Mouse (Mus musculus): ENCODE results near the gene Gsc.

Gene Gsc

GRCm38 (mm10) chr12:104472601-104473424 is at the start of gene Gsc:
Gene Gsc (minus strand): TSS chr12:104473330.
- DNase-seq (ENCODE audit: low read depth, low spot score) = no peak

- no peak for DNase-seq (ENCODE audit: low read depth, low spot score)
Observed at GRCm38 (mm10) chr12:104519721-104520120, 46.6 kb upstream of the Gsc start.

DNA sequence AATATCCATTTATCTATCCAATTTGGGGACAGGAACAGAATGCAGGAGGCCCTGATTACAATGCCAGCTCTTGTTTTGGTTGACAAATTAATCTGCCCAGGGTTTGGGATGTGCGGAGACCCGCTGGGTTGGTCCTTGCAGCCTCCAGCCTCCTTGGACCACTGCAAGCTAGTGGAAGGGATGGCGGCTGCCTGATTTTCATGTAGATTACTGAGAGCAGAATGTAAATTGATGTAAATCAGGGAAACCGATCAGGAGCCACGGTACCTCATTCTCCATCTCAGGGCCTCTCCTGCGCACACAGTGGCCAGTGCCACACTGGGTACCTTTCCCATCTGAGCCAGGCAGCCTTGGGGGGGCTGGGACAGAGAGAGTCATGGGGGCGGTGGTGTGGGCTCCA is 34.8 kb upstream of the Gsc start:
- no peak for DNase-seq (ENCODE audit: low read depth, low spot score)

GRCm38 (mm10) chr12:104492009-104492408 is 18.9 kb upstream of the Gsc start:
- no peak for DNase-seq (ENCODE audit: low read depth, low spot score)

GRCm38 (mm10) chr12:104486205-104486604 is 13.1 kb upstream of the Gsc start:
- no peak for DNase-seq (ENCODE audit: low read depth, low spot score)

- no peak for DNase-seq (ENCODE audit: low read depth, low spot score)
Observed at GRCm38 (mm10) chr12:104485161-104485560, 12.0 kb upstream of the Gsc start.

DNA sequence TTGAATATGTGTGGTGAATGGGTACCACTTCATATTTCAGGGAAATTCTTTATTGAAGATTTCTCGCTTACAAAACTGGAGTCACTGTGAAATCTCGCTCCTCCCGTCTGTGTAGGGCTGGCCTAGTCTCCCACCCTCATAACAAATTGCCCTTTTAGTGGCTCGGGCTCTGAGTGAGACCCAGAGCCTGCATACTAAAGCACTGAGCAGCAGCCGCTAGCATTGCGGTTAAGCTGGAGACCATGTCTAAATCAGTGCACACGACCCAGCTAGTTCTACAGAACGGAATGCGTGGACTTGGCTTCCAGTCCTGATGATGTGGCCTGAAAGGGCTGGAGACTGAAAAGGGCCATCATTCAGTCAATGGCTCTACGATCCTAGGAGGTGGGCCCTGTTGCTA is 7.9 kb upstream of the Gsc start:
- DNase-seq (ENCODE audit: low read depth, low spot score) = no peak

DNA sequence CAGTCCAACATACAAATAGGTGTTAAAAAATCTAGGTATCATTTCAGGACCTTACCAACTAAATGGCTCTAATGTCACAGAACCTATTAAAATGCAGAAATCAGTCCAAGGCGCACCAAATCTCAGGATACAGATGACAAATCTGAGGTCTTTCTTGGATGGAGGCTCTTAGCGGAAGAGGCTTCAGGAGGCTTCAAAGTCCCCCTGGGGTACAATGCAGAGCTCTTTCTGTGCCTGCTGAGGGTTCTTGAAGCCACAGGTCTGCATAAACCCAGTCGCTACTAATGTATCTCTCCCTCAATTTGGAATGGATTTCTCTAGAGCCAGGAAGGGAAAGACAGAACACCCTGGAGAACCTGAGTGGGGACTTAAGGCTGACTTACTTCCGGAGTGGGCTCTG is 5.1 kb upstream of the Gsc start:
- DNase-seq (ENCODE audit: low read depth, low spot score) = no peak

GRCm38 (mm10) chr12:104477501-104477900 is 4.4 kb upstream of the Gsc start:
- no peak for DNase-seq (ENCODE audit: low read depth, low spot score)

DNA sequence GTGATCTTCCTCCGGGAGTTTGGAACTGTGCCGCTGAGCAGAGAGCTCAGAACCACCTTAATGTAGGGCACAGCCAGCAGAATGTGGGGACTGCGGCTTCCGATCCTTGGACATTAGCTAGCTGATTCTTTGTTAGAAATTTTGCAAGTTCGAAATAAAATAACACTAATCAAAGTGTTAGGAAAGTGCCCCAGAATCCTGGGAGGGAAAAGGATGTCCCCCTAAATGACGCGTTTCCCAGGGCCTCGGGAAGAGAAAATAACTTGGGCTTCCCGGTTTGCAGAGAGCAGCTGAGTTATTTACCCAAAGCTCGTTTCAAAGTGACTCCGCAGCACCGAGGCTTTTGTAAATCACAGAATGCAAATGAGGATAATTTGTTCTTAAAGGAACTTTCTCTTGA is 3.9 kb upstream of the Gsc start:
- no peak for DNase-seq (ENCODE audit: low read depth, low spot score)

GRCm38 (mm10) chr12:104475946-104476345 is 2.8 kb upstream of the Gsc start:
- no peak for DNase-seq (ENCODE audit: low read depth, low spot score)

DNA sequence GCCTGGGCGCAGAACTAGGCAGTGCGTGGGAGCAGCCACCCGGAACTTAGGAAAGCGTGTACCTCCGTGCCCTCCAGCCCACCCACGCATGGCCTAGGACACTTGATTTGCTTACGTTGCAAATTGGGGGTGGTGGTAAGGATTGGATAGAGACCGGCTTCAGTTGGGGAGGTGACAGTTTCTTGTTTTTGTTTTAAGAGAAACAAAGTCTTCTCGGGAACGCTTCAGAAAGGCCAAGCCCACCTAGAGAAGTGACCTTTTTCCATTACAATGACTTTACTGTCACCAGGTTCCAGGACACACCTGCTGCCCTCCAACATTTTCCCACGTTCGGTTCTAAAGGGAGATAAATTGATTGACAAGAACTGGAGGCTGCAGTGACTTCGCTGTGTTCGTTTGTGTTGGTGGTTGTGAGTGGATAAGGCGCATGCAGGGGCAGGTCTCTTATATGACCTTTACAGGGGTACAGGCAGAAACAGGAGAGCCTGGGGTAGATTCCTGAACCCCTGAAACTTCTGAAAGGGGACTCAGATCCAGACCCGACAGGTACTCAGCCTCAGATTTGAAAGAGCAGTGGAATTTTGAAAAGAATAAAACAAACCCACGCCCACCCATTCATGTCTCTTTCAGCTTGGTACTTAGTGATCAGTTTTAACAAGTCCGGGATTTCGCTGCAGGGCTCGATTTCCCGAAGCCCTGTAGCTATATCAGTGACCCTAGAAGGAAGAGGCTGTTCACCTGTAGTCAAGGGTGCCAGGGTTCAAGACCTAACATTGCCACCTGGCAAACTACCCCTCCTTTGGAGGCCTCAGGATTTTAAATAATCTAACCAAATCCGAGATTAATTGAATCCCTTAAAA is 2.0 kb upstream of the Gsc start:
- no peak for DNase-seq (ENCODE audit: low read depth, low spot score)

DNA sequence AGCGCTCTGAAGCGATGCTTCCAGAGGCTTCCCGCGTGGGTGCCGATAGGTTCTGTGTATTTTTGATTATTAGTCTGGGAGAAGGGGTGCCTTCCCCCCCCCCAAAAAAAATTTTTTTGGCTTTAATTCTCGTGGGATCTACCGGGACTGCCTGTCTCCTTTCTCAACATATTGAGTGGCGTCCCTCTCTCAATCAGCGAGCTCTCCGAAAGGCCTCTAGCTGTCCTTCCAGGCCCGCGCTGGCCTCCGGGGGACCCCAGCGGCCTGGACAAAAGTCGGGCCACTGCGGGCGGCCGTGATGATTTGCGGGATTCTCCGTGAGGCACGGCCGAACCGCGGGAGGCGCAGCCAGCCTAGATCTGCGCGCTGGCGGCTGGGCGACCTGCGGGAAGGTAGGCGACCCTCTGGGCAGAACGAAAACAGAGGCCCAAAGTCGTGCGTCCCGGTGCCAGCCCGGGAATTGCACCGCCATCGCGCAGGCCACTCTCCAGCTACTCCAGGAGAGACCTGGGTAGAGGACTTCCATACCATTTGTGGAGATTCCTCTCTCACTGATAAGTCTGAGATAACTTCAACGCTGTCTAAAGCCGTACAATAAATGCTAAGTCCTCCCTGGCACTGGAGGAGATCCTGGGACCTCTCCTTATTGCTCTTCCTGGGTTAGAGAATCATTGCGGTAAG is 1.2 kb upstream of the Gsc start:
- DNase-seq (ENCODE audit: low read depth, low spot score) = no peak

- DNase-seq (ENCODE audit: low read depth, low spot score) = no peak
Observed at GRCm38 (mm10) chr12:104473492-104473891, 362 bp upstream of the Gsc start.

DNA sequence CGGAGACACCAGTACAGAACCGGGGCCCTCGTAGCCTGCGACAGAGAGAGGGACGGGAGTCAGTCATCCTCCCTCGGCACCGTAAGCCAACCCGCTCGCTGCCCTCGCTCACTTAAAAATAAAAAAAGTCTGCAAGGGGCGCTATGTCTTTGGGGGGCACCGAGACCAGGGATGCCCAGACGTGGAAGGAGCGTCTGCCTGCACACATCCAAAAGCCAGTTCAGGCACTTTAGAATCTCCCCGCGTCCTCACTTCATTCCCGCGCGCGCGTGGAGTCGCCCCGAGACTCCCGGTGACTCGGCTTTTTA is 958 bp downstream of the Gsc start:
- DNase-seq (ENCODE audit: low read depth, low spot score) = no peak

DNA sequence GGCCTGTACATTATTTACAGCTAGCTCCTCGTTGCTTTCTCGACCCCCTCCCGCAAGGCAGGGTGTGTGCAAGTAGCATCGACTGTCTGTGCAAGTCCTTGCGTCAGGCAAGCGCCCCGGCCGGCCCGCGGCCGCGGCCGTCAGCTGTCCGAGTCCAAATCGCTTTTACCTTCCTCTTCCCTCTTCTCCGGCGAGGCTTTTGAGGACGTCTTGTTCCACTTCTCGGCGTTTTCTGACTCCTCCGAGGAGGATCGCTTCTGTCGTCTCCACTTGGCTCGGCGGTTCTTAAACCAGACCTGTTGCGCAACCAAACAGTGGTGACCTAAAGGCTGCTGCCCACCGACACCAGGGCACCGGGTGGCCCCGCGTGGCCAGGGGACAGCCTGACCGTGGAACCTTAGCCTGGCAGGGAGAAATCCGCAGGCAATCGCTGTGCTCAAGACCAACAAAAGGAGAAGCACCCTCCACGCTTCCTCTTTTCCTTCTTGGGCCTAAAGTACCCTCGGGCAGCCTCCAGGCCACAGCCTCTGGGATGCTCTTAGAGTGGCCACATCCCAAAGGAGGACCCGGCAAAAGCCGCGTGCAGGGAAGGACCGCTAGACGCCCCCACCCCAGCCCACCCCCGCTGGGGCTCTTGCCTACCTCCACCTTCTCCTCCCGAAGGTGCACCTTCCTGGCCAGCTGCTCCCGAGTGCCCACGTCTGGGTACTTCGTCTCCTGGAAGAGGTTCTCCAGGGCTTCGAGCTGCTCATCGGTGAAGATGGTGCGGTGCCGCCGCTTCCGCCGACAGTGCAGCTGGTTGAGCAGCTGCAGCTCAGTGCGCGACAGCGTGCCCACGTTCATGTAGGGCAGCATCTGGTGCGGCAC is 1.5 kb downstream of the Gsc start:
- DNase-seq (ENCODE audit: low read depth, low spot score) = no peak

- DNase-seq (ENCODE audit: low read depth, low spot score) = no peak
Observed at GRCm38 (mm10) chr12:104470646-104471045, 2.5 kb downstream of the Gsc start.

DNA sequence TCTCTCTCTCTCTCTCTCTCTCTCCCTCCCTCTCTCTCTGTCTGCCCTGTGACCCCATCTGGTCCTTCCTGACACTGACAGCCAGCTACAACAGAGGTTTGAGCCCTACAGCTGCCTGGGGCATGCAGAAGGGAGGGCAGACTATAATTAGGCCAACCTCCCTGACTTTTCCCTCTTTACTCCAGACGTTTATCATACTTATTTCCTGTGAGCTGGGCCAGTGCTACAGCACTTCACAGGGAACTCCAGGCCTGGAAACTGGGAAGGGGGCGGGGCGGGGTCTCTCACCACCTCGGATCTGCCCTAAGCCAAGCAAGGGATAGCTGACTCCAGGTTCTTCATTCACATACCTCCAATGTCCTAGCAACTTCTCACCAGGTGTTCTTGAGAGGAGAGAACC is 4.3 kb downstream of the Gsc start:
- DNase-seq (ENCODE audit: low read depth, low spot score) = no peak

GRCm38 (mm10) chr12:104467372-104467771 is 5.8 kb downstream of the Gsc start:
- no peak for DNase-seq (ENCODE audit: low read depth, low spot score)

DNA sequence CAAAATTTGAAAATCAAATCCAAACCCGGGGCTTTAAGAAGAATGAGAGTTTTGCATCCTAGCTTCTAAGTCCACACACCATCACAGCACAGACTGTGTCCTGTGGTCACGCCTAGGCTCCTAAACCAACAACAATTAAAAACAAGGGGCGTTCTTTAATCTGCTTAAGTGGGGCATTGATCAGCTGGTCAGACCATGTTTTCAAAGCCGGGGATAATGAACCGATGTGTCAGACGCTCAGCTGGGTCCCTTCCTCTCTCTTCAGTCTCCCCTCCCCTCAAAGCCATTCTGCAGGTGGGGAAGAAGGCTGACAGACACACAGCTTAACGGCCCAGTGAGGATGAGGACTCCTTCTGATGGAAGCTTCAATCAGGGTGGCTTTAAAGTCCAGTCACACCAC is 6.2 kb downstream of the Gsc start:
- no peak for DNase-seq (ENCODE audit: low read depth, low spot score)

DNA sequence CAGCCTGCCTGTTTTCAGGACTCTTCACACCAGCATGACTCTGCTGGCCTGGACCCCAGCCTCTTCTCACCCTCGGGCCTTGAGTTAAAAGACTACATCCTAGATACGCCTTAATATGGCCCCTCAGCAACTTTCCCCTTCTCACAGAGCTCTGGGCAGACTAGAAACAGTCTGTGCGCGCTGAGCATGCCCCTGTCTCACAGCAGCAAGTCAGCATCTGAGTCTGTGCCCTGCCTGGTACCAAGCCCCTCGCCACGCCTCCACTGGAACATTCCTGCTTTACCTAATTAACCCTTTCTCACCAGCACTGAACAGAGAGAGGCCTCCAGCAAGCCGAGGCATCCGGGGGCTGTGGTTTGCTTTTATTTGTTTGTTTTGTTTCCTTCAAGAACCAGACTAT is 11.8 kb downstream of the Gsc start:
- no peak for DNase-seq (ENCODE audit: low read depth, low spot score)

GRCm38 (mm10) chr12:104459377-104459776 is 13.8 kb downstream of the Gsc start:
- no peak for DNase-seq (ENCODE audit: low read depth, low spot score)
